Mouse (Mus musculus) retina, adult 2 months (tissue): ENCODE results near the gene Dlx1.

Experiments used
- DNase-seq: peaks from one replicate; pipeline ENCODE4 v3.0.0-alpha.2; 2012; ENCODE audit warnings: low read depth, low spot score

The Dlx1 gene

GRCm38 (mm10) chr2:71528014-71528713 is at the start of gene Dlx1:
Gene Dlx1 (plus strand): TSS chr2:71528113.
- no peak for DNase-seq

- DNase-seq, result no peak
Measured at GRCm38 (mm10) chr2:71479917-71480316, 48.0 kb upstream of the Dlx1 start.

- no peak for DNase-seq
Measured at GRCm38 (mm10) chr2:71481825-71482224, 46.1 kb upstream of the Dlx1 start.

GRCm38 (mm10) chr2:71483046-71483716 is 44.7 kb upstream of the Dlx1 start:
- DNase-seq, result no peak

- DNase-seq, result no peak
Measured at GRCm38 (mm10) chr2:71483717-71484066, 44.2 kb upstream of the Dlx1 start.

GRCm38 (mm10) chr2:71491295-71491694 is 36.6 kb upstream of the Dlx1 start:
- no peak for DNase-seq

- DNase-seq, result no peak
Measured at GRCm38 (mm10) chr2:71493161-71493683, 34.7 kb upstream of the Dlx1 start.

- DNase-seq, result no peak
Measured at GRCm38 (mm10) chr2:71494503-71494902, 33.4 kb upstream of the Dlx1 start.

- no peak for DNase-seq
Measured at GRCm38 (mm10) chr2:71494971-71495370, 32.9 kb upstream of the Dlx1 start.

GRCm38 (mm10) chr2:71497175-71497574 is 30.7 kb upstream of the Dlx1 start:
- DNase-seq, result no peak

GRCm38 (mm10) chr2:71499276-71500230 is 28.4 kb upstream of the Dlx1 start:
- no peak for DNase-seq

GRCm38 (mm10) chr2:71504852-71505251 is 23.1 kb upstream of the Dlx1 start:
- no peak for DNase-seq

- DNase-seq, result no peak
Measured at GRCm38 (mm10) chr2:71511209-71511608, 16.7 kb upstream of the Dlx1 start.

- DNase-seq, result no peak
Measured at GRCm38 (mm10) chr2:71512326-71512725, 15.6 kb upstream of the Dlx1 start.

GRCm38 (mm10) chr2:71516995-71517394 is 10.9 kb upstream of the Dlx1 start:
- DNase-seq, result no peak

- DNase-seq, result no peak
Measured at GRCm38 (mm10) chr2:71517466-71518099, 10.3 kb upstream of the Dlx1 start.

GRCm38 (mm10) chr2:71522871-71523270 is 5.0 kb upstream of the Dlx1 start:
- no peak for DNase-seq

GRCm38 (mm10) chr2:71523431-71523830 is 4.5 kb upstream of the Dlx1 start:
- no peak for DNase-seq

GRCm38 (mm10) chr2:71524763-71525162 is 3.1 kb upstream of the Dlx1 start:
- DNase-seq, result no peak

- DNase-seq, result no peak
Measured at GRCm38 (mm10) chr2:71526595-71527322, 1.2 kb upstream of the Dlx1 start.
